Mouse (Mus musculus) adrenal gland, adult (tissue): ENCODE results near the gene Atp5mpl.

Experiments
- DNase-seq, 2 experiments: peaks; one replicate each; pipeline ENCODE4 v3.0.0; 2022 to 2023; ENCODE audit warnings: low spot score in 1 of 2; ENCODE audit not compliant: inconsistent age in 2 of 2

The Atp5mpl gene

DNA sequence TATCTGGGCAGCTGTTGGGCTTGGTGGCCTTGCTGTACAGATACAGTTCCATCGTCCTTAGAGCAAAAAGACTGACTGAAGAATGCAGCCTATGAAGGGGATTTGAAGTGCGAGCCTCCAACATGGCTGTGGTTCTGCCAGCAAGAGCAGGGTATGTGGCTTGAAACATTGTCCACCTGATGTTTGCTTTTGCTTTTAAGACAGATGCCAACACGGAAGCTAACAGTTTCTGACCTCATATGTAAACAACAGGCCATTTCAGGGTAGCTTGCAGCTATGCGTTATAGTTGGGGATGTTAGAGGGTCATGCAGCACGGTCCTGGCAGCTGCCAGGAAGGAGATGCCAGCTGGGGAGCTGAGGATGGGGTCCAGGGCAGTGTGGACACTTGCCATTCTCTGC is 16.3 kb downstream of the Atp5mpl start:
- no peak for DNase-seq

DNA sequence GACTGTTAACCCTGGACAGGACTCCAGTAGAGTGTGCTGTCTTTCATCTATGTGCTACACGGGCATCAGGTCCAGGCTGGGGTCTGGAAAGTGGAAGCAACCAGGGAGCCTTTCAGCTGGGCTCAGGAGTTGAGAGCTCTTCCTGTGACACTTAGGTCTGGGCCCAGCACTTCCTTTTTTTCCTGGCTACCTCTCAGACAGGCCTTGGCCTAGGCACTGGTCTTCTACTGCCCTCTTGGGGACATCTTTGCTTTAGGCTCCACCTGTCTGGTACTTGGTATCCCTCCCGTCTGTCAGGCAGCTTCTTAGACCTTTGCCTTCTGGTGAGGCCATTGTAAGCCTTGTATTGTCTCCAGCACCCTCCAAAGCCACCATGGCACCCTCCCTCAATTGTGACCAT is 20.1 kb downstream of the Atp5mpl start:
- peak; percentile 68 to 88 for DNase-seq

- peak in 1 of 2 experiments; percentile 50 for DNase-seq
Measured at GRCm38 (mm10) chr12:111945765-111946655, 20.8 kb downstream of the Atp5mpl start.

DNA sequence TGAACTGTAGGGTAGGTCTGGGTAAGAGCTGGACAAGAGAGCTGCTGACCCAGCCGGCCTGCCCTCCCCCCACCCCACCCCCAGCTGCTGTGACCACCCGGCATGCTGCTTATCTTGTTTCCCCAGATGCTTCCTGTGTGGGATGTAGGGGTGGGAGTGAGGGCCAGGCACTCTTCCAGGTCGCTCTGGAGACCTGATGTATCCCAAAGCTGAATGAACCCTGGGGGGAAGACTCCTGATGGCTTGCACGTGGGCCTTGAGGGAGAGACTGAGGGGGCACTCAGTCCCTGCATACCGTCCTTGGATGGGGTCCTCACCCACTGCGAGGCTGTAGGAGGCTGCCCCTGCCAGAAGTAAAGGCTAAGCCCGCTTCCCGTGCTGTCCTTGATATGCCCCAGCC is 21.7 kb downstream of the Atp5mpl start:
- peak; percentile 44 to 74 for DNase-seq

DNA sequence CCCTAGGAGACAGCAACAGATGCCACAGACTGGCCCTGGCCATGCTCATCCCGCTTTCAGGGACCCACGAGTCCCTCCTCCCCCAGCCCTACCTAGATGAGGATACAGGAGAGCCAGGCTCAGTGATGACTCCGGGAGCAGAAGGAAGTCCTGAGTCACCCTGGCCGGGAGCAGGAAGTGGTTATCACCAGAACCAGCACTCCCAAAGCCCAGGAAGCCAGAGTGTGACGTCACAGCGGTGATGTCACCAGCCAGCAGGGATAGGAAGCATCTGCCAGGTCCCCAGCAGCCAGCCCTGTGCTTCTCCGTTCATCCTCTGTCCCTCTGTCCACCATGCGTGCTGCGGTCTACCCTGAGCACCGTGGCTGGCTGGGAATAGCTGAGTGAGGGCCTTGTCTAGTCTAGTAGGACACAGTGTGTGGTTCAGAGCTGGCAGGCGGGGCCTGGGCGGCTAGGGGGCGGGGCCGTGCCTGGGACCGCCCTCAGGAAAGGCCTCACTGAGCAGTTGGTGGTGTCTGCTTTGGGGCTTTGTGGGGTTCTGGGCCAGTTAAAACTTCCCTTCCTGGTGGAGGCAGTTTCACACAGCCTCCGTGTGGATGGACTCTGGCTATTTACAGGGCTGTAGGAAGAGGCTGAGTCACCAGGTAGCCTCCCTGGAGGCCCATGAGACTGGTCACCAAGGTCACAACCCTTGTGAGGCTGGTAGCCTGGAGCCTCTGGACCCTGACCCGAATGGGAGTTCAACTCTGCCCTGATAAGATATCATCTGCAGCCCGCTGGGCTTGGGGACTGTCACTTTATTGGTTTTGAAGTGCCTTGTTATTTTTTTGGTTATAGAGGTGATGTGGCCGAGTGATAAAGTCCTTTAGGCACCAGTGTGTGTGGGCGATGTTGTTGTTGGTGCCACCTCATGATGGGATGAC is 22.5 kb downstream of the Atp5mpl start:
- peak; percentile 44 to 80 for DNase-seq

- DNase-seq = peak in 1 of 2 experiments; percentile 37
Measured at GRCm38 (mm10) chr12:111943421-111944064, 23.2 kb downstream of the Atp5mpl start.

DNA sequence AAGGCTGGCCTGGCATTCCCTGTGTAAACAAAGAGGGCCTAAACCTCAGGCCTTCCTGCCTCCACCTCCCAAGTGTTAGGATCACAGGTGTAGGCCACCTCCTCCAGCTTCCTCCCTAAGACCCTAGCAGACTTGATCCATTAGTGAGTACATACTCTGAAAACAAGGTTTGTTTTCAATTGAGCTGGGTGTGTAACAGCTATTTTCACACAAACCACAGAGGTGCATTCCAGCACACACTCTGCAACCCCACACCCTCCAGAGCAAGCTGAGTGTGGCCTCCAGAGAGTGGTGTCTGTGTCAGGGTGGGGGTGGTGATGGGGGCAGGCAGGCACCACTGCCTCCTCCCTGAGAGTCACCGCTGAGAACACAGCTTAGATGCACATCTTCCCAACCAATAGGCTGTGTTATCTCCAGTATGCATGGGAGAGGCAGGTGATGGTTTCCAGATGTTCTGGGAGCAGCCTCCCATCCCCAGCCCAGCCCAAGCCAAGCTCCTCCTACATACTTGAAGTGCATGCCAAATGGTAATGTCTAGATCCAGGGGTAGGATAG is 28.1 kb downstream of the Atp5mpl start:
- no peak for DNase-seq

DNA sequence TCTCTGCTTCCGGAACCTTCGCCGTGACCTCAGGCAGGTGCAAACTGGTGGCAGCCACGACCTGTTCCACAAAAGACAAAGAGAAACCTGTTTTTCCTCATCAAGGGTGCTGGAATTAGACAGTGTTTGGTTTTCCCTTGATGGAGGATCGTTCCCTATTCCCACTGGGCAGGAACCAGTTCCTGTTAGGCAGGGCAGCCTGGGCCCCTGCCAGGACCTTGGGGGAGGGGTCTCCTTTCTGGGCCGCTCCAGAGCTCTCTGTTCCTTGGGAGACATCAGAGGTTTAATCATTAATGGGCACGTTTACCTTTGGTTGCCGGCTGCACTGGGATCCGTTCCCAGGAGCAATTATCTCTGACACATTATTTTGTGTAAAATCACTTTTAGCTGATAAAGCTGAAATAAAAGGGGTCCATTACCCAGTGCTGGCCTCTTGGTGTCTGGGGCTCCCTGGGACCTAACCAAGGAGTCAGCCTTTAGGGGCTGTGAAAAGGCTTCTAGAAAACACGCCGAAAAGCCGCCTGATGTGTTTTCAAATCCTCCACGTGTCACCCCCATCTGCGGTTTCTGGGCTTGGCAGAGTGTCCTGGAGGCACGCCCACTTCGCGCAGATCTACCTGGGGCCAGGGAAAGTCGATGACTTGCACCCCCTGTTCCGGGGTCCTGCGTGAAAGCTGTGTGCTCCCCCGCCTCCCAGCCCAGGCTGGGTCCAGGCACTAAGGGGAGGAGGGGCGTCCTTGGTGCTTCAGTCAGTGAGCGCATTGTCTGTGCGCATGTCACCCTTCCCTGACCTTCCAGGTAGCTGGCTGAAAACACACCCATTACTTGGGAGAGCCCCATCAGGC is 29.8 kb downstream of the Atp5mpl start:
- DNase-seq = peak in 1 of 2 experiments; percentile 48

DNA sequence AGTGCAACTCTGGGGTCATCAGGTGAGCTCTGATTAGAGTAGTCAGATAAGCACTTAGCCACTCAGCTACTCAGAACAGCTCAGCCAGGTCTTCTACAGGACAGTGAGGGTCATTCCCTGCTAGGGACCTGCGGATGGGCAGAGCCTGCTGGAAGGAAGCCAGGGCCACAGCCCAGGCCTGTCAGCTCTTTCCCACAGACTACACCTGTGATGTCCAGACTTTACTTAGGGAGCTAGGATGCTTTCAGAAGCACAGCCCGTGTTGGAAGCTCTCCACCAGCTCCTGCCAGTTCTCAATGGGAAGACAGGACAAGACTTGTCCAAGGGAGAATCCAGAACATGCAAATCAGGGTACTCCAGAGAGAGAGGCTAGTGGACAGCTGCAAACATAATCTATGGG is 32.8 kb downstream of the Atp5mpl start:
- DNase-seq = no peak

DNA sequence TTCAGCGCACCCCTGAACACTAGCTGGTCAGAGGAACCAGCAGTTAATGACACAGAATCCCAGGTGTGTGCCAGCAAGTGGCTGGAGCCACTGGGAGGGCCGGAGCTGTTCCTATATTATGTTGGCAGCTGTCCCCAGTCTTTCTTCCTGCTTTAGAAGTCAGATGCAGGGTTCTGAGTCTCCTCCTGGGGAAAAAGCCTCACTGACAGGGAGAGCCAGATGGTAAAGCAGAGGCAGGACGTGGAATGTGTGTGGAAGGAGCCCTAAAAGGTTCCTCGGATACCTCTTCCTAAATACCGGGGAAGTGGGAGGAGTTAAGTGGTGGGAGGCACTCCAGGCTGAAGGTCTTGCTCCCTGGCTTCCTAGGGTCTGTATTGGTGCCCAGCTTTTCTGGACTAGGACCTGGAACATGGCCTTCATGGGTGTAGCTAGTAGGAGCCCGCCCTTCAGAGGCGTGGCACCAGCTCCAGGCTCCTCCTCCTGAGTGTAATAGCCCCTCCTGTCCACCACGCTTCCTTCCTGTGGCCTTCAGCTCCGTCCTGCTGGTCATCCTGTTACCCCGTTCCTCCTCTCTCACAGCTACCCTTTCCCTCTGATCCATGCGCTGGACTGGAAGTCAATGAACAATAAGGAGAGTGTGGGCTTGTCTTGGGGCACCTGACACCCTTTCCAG is 33.6 kb downstream of the Atp5mpl start:
- peak; percentile 53 to 80 for DNase-seq

- DNase-seq = no peak
Measured at GRCm38 (mm10) chr12:111932513-111932912, 34.3 kb downstream of the Atp5mpl start.

GRCm38 (mm10) chr12:111931411-111932025 is 35.3 kb downstream of the Atp5mpl start:
- DNase-seq = no peak

DNA sequence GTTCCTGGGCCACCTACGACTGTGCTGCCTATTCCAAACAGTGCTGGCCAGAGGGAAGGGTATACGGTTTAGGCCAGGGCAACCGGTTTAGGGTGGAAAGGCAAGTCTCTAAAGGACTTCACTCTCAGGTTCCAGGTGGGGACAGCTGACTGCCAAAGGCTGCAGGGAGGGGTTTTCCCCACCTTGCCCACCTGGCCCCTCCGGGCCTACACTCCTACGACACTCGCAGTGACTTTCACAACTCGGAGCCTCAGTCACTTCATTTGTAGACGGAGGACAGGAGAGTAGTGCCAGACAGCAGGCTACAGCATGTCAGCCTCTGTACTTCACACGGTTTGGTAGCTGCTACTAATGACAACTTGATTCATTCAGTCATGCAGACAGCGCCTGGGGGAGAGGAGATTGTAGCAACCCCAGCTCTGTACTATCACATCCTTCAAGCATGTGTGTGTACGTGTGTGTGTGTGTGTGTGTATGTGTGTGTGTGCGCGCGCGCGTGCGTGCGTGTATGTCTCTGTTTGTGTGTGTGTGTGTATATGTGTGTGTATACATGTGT is 38.3 kb downstream of the Atp5mpl start:
- no peak for DNase-seq

GRCm38 (mm10) chr12:111927338-111927737 is 39.4 kb downstream of the Atp5mpl start:
- no peak for DNase-seq

- no peak for DNase-seq
Measured at GRCm38 (mm10) chr12:111923117-111923516, 43.7 kb downstream of the Atp5mpl start.

DNA sequence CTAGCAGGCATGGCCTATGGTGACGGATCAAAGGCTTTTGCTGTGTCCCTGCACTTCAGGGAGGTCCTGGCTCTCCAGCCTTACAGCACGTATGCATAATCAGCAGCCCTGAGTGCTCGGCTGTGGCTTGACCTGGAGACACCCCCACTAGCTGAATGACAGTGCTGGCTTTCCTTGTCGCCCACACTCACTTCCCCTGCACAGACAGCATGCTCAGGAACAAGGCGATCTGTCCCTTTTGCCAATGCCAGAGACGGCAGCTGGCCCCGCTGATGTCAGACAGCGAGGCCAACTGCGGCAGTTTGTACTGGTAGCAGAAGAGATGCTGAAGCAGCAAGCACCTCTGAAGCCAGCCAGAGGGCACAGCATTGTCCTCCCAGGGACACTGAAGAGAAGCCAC is 46.7 kb downstream of the Atp5mpl start:
- peak in 1 of 2 experiments; percentile 32 for DNase-seq

DNA sequence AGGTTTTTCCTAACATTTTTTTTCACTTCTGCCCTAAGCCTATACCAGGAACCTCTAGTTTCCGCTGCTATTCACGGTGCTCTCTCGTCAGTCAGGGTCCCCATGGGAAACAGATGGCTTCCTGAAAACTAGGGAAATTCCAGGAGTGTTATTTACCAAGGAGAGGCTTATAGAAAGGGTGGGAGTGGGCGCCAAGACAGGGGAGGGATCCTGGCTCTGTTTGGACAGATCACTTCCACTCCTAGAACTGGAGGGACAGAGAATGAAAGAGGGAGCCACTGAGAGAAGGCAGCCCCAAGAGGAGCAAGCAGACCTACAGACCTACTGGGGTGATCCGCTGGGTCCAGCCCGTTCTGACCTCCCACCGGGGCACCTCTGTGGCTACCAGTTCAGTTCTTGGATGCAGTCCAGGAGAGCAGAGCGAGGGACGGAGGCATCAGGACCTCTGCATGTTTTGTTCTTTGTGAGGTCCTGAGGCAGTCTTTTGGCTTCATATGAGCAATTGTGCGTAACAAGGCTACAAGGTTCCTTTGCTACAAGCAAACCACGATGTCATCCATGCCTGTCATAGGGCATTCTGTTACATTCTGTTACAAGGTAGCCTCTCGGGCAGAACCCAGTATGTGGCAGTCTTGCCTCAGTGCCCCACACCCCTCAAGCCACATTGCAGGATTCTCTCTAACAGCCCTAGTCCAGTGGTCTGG is 50.1 kb downstream of the Atp5mpl start:
- no peak for DNase-seq

GRCm38 (mm10) chr12:111915781-111916180 is 51.0 kb downstream of the Atp5mpl start:
- no peak for DNase-seq
